Mouse (Mus musculus) urinary bladder, postnatal 0 days (tissue): ENCODE measurements around the gene Olfr872. TPM values are rescaled to one million over a fixed set of nuclear protein-coding genes. Genes with fewer than 3 reads are reported as not detected.

Experiments
- polyA plus RNA-seq: library from polyadenylated mRNA; unstranded; fragments of >200 nt; fragmentation: Nextera tagmentation; extraction: Ambion mirVana; gene quantifications from 2 replicates; pipeline ENCODE4 v1.2.1, GENCODE M21; 2015

Gene Olfr872
- not detected in 2 replicates for polyA plus RNA-seq

DNA sequence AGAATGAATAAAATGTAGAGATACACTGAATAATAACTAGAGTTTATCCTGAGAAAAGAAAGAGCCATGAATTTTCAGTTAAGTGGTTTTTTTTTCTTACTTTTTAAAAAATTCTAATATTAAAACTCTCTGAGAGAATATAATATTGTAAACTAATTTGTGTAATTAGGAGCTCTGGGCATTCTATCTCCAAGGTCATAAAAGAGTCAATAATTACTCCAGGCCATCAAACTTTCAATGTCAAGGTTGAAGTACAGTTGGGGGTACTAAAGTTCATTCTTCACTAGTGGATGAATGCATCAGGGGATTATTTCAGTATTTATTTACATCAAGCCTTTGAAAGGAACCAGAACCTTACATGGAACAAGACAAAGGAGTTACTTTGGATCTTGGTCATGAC is at the start of gene Olfr872:
Olfr872 (plus strand) TSS at position 301 of the 400 bp plus-strand sequence.

DNA sequence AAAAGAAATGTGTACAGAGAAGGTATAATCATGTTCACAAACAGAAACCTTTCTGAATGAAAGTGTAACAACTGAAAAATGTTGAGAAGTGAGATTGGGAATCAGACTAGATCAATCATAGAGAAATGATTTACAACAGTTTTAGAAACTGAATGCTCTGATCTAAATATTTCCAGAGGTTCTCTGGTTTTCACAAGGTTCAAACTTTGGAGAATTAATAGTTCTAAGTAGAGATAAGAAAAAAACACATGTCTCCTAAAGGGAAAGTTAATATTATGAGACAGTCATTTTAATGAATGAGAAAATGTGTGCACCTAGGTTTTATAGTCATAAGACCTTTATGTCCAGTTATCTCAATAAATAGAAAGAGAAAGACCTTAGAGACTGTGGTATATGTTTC is 25.0 kb upstream of the Olfr872 start, which contains the start of gene Olfr871:
Olfr871 (plus strand) TSS at position 301 of the 400 bp plus-strand sequence.

GRCm38 (mm10) chr9:20282051-20282450 is 45.1 kb downstream of the Olfr872 start, which contains the start of gene Olfr39:
Olfr39 (plus strand) TSS chr9:20282351.

DNA sequence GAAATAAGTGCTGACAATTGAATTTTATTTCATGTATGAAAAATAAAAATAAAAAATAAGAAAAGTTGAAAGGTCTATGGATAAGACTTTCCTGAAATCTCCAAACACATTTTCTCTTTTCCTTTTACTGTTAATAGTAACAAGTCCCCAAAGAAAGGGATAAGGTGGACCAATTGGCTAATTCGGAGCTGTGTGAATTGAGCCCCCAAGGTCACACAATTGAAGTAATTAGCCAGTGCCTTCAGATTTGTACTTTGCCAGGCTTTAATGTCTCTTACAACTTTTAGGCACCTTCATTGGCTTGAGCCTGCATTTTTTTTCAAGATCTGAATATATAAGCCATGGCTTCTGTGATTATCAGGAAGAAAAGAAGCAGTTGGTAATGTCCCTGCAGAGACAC is 61.3 kb downstream of the Olfr872 start, which contains the start of gene Olfr873:
Olfr873 (plus strand) TSS at position 301 of the 400 bp plus-strand sequence.

Other genes starting within 250 kb of the Olfr872 start
- gene Olfr866, start 209.1 kb upstream of the Olfr872 start, polyA plus RNA-seq = not detected in 2 replicates
- gene Olfr867, start 179.6 kb upstream of the Olfr872 start, polyA plus RNA-seq = not detected in 2 replicates
- not detected in 2 replicates for gene Olfr868, start 138.5 kb upstream of the Olfr872 start, polyA plus RNA-seq
- not detected in 2 replicates for gene Olfr869, start 108.1 kb upstream of the Olfr872 start, polyA plus RNA-seq
- not detected in 2 replicates for gene Olfr870, start 63.1 kb upstream of the Olfr872 start, polyA plus RNA-seq
- gene Olfr871, start 24.9 kb upstream of the Olfr872 start, polyA plus RNA-seq = not detected in 2 replicates
- not detected in 2 replicates for gene Olfr39, start 45.2 kb downstream of the Olfr872 start, polyA plus RNA-seq
- gene Olfr873, start 61.4 kb downstream of the Olfr872 start, polyA plus RNA-seq = not detected in 2 replicates
- gene Olfr18, start 99.0 kb downstream of the Olfr872 start, polyA plus RNA-seq = not detected in 2 replicates
- 36.4 and 39.5 TPM in 2 replicates for gene Zfp560, start 148.1 kb downstream of the Olfr872 start, polyA plus RNA-seq
- 6.2 and 11.1 TPM in 2 replicates for gene Zfp26, start 223.0 kb downstream of the Olfr872 start, polyA plus RNA-seq